Mouse (Mus musculus): ENCODE measurements around the gene Vmn1r151.
"Not testable (repeated sequence)": the region's sequence is repeated elsewhere in the genome, so short reads cannot be mapped to it uniquely, and the experiment has no call there.

Vmn1r151 gene

GRCm38 (mm10) chr7:22499578-22499977 lies at the start of gene Vmn1r151:
Gene Vmn1r151, minus strand, starts transcription at chr7:22499678.
- not testable (repeated sequence) for DNase-seq (ENCODE audit: low spot score in 2 of 2)

GRCm38 (mm10) chr7:22534787-22535186 lies 35.3 kb upstream of the Vmn1r151 start, which contains the start of gene Gm8677:
Gene Gm8677, minus strand, starts transcription at chr7:22534887.
- not testable (repeated sequence) for DNase-seq (ENCODE audit: low spot score in 2 of 2)

GRCm38 (mm10) chr7:22522667-22523066 lies 23.2 kb upstream of the Vmn1r151 start, which contains the start of gene Vmn1r152:
Gene Vmn1r152, plus strand, starts transcription at chr7:22522967.
- not testable (repeated sequence) for DNase-seq (ENCODE audit: low spot score in 2 of 2)

GRCm38 (mm10) chr7:22463975-22464374 lies 35.5 kb downstream of the Vmn1r151 start, which contains the start of gene Gm10665:
Gene Gm10665, minus strand, starts transcription at chr7:22464075.
- DNase-seq (ENCODE audit: low spot score in 2 of 2): not testable (repeated sequence)

Measured in frontal cortex, postnatal 14 days (tissue).